Mouse (Mus musculus) thymus, postnatal 14 days (tissue): ENCODE measurements around the gene Cyp17a1.
A peak's percentile ranks its signal among the peaks of the same experiment; 100 is the strongest.

Source experiments
- DNase-seq: peaks from one replicate; pipeline ENCODE4 v3.0.0; 2021

Cyp17a1 gene

DNA sequence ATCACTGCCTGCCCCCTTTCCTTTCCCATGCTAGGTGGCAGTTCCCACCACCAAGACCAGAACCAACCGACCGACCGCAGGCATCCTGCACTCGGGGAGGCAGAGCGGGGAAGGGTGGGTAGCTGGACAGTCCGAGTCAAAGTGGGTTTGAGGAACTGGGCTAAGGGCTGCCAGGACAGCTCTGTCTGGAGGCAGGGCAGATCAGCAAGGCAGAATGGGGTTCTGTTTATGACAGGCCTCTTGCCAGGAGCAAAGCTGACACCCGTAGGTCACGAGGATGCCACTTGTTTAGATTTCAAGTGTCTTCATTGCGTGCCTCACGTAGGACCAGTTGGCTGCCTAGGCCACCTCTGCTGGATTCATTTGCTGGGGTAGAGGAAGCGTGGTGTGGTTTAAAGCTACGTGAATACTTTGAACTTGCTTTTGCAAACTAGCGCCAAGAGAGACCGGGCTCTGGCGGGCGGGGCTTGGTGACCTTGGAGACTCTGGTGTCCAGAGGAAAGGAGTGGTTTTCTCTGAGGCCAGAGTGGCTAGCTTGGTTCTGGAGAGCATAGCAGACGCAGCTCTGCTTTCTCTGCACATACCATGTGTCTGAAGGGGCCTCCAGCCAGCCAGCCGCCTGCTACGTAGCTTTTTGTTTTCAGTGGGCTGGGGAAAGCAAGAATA is 31.4 kb downstream of the Cyp17a1 start:
- DNase-seq: no peak

GRCm38 (mm10) chr19:46640780-46641179 is 32.2 kb downstream of the Cyp17a1 start:
- no peak for DNase-seq

GRCm38 (mm10) chr19:46639496-46639895 is 33.5 kb downstream of the Cyp17a1 start:
- peak; percentile 24 for DNase-seq

DNA sequence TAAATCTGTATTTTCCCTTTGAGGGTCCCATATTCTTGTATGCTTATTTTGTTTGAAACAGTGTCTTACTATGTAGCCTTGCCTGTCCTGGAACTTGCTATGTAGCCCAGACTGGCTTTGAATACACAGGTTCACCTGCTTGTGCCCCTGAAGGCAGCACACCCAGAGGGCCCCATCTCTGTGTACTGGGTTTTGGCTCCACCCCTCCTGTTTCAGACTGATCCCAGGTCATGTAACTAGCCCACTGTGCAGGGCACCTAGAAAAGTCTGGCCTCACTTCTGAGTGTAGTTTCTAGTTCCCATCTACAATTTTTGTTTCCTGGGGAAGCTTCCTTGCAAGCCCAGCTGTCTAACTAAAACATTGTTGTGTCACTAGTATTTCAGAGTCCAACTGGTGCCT is 33.9 kb downstream of the Cyp17a1 start:
- no peak for DNase-seq

DNA sequence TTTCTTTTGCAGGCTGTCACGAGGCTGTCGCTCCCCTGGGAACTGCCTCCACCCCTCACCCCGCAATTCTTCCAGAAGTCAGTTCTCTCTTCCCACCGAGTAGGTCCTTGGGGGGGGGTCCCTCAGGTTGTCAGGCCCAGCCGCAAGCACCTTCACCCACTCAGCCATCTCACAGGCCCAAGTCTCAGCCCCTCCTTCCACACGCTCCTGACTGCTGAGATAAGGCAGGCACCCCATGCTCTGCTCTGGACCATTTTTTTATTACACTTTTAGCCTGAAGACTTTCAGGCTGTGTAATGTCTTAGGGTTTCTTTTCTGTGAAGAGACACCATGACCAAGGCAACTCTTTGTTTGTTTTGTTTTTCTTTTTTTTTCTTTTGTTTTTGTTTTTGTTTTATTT is 35.4 kb downstream of the Cyp17a1 start:
- DNase-seq: no peak

DNA sequence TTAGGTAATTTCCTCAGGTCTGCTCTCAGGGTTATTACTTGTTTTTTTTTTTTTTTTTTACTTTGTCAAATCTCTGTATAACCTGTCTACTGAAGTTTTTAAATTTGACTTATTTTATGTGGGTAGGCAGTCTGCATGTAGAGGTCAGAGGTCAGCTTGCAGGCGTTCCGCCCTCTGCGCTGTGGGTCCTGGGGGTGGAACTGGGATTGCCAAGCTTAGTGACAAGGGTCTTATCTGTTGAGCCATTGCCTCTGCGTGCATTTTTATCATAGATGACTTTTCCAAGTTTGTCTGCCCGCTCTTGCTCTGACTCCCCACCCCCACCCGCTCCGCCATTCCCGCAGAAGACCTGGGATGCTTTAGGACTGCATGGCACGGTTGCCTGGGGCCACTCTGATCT is 37.2 kb downstream of the Cyp17a1 start:
- no peak for DNase-seq

DNA sequence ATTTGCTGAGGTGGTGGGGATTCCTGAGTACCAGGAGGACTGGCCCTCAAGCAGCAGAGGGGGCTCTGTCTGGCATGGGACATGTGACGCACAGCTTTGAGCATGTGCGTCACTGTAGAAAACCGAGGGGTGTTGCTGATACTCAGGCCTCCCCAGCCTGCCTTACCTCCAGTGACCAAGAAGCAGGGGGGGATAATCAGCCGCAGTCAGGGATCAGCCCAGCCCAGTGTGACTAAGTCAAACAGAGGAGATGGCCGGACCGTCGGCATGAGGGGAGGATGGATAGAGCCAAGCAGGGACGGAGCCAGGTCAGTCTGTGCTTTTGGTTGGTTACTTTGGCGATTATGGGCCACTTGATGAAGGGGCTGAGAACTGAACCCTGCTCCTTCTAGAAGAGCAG is 41.3 kb downstream of the Cyp17a1 start:
- DNase-seq: no peak

- DNase-seq: no peak
Observed at GRCm38 (mm10) chr19:46629807-46630206, 43.2 kb downstream of the Cyp17a1 start.

- DNase-seq: no peak
Observed at GRCm38 (mm10) chr19:46628403-46628802, 44.6 kb downstream of the Cyp17a1 start.

DNA sequence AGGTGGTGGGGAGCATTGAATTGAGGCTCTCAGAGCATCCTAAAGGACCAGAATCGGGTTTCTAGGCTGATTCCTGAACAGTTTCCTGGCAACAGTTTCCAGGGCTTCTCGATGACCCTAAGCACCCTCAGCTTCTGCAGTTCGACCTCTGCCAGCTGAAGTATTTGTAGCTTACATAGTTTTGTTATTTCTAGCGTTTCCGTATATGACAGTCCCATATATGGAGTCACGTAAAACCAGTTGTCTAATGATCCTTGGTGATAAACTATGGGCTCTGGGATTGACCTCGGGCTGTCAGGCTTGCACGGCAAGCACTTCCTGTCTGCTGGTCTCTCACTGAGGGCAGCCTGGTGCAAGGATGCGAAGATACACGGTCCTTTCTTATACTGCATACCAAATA is 47.5 kb downstream of the Cyp17a1 start:
- DNase-seq: no peak

- no peak for DNase-seq
Observed at GRCm38 (mm10) chr19:46625015-46625414, 48.0 kb downstream of the Cyp17a1 start.

- no peak for DNase-seq
Observed at GRCm38 (mm10) chr19:46623790-46624772, 48.9 kb downstream of the Cyp17a1 start.

DNA sequence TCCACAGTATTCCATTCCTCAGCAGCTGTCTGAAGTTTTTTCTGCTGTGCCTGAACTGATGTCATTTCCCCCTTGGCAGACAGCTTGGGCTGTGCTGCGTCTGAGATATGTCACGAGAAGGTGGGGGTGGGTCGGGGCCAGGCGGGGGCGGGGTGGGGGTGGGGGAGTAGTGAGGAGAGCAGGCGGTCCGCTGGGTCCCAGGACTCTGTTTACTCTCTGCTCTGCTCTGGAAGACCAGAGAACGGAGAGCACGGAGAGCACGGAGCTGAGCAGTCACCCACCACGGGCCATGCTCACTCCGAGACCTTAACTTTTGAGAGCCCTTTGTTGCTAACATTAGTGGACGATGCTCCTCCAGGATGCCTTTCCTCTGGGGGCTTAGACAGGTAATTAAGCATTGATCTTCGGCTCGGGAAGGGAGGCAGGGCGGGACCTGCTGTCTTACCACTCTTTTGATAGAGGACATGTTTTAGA is 49.7 kb downstream of the Cyp17a1 start:
- DNase-seq: no peak

GRCm38 (mm10) chr19:46622659-46623193 is 50.2 kb downstream of the Cyp17a1 start:
- no peak for DNase-seq

DNA sequence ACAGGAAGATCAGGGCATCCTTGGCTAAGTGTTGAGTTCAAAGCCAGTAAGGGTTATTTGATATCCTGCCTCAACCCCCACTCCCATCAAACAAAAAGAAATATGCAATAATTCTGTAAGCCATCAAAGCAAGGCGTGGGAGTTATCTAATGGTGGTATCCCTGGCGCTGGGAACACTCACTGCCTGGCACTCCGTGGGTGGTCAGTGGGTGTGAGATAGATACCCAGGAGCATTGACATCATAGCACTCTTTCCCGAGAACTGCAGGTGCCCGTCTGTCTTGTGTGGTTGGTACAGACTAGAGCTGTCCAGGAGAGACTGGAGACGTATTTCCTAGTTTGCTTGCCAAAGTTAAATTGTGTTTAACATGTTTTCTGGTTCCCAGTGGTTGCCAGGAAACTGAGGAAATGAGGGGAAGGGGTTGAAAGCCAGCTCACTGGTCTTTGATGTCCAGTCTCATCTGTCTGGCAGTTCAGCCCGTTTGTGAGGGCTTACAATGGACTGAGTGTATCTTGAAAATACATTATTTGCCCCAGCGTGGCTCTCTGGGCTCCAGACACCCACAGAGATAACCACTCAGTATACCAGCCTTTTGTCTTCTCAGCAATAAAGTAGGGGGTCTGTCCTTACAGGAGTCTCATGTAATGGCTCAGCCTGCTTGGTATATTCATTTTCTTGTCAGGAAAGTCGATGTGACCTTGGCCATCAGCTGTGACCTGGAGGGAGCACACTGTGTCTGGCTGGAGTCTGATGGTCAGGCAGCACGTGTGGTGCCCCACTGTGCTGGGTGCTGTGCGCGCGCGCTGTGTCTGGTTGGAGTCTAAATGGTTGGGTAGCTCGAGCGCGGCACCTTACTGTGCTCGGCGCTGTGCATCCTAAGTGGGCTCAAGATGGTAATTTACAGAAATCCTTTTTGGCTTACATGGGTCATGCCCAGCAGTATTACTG is 51.5 kb downstream of the Cyp17a1 start:
- DNase-seq: no peak

GRCm38 (mm10) chr19:46620016-46620808 is 52.8 kb downstream of the Cyp17a1 start:
- DNase-seq: peak; percentile 39

- DNase-seq: no peak
Observed at GRCm38 (mm10) chr19:46619518-46619917, 53.5 kb downstream of the Cyp17a1 start.

- peak; percentile 14 for DNase-seq
Observed at GRCm38 (mm10) chr19:46619001-46619400, 54.0 kb downstream of the Cyp17a1 start.

- no peak for DNase-seq
Observed at GRCm38 (mm10) chr19:46618322-46618721, 54.6 kb downstream of the Cyp17a1 start.

DNA sequence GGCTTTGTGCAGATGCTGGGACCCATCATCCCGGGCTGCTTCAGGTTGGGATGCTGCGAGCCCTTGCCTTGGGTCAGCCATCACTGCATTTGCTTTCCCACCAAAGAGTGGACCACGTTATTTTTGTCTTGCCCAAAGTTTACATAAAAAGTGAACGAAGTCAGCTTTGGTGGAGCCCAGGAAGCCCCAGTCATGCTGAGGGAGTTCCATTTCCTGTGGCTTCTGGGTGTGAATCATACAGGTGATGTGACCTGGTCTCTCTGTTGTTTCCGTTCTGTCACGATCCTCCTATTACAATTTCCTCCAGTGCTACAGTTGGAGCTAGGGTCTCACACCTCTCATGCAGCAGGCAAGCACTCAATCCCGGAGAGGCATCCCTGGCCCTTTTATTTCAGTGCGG is 55.6 kb downstream of the Cyp17a1 start:
- peak; percentile 16 for DNase-seq
